Mouse (Mus musculus) forebrain, postnatal 0 days (tissue): Measurements from ENCODE around the gene Coro2a. TPM values are rescaled to one million over a fixed set of nuclear protein-coding genes. Genes with fewer than 3 reads are reported as not detected.

Experiments
- ATAC-seq: fragments of 200-750 bp; cut with Nextera tagmentation; 2 replicates; pipeline ENCODE4 v1.8.0; 2017; ENCODE audit warnings: mild to moderate bottlenecking, moderate library complexity
- DNase-seq: peaks from one replicate; pipeline ENCODE4 v3.0.0-alpha.2; 2015
- H3K27ac ChIP-seq: fragments of 300-500 bp; sonication (generic); 2 replicates; pipeline ENCODE4 v1.5.1; 2014; ENCODE audit warnings: low read depth, mild to moderate bottlenecking, antibody characterized with exemption, low read length, moderate library complexity, mixed read lengths
- H3K27me3 ChIP-seq: fragments of 300-500 bp; sonication (generic); 2 replicates; pipeline ENCODE4 v1.6.1; 2014; ENCODE audit warnings: mild to moderate bottlenecking, low read length, mixed read lengths; ENCODE audit not compliant: insufficient read depth
- H3K36me3 ChIP-seq: fragments of 300-500 bp; sonication (generic); 2 replicates; pipeline ENCODE4 v1.6.1; 2014; ENCODE audit warnings: mild to moderate bottlenecking, moderate library complexity; ENCODE audit not compliant: insufficient read depth
- H3K4me1 ChIP-seq: fragments of 300-500 bp; sonication (generic); 2 replicates; pipeline ENCODE4 v1.6.1; 2014; ENCODE audit warnings: antibody characterized with exemption; ENCODE audit not compliant: insufficient read depth
- H3K4me2 ChIP-seq: fragments of 300-500 bp; sonication (generic); 2 replicates; pipeline ENCODE4 v1.6.1; 2014; ENCODE audit warnings: low read depth, mild to moderate bottlenecking, moderate library complexity
- H3K4me3 ChIP-seq: fragments of 300-500 bp; sonication (generic); 2 replicates; pipeline ENCODE4 v1.5.1; 2014; ENCODE audit warnings: low read depth, low read length, mixed read lengths
- H3K9ac ChIP-seq: fragments of 300-500 bp; sonication (generic); 2 replicates; pipeline ENCODE4 v1.6.1; 2014; ENCODE audit warnings: mild to moderate bottlenecking
- H3K9me3 ChIP-seq: fragments of 300-500 bp; sonication (generic); 2 replicates; pipeline ENCODE4 v1.6.1; 2016; ENCODE audit warnings: low read length
- CTCF ChIP-seq: sonication (generic); IDR thresholded peaks from 2 replicates; pipeline ENCODE4 v1.5.1; 2016; ENCODE audit warnings: antibody characterized with exemption, control low read depth, low read depth
- WGBS: fragments of 180-500 bp; shearing (Covaris S2); extraction: QIAGEN DNeasy Blood & Tissue Kit; methylation state at CpG from one replicate; pipeline ENCODE4 v1.1.7; 2014; 5-methylcytosine and 5-hydroxymethylcytosine counted together
- polyA plus RNA-seq: library from polyadenylated mRNA; unstranded; fragments of >200 nt; fragmentation: Nextera tagmentation; extraction: Ambion mirVana; gene quantifications from 2 replicates; pipeline ENCODE4 v1.2.1, GENCODE M21; 2015
- total RNA-seq: library from RNA; depleted of rRNA; stranded (reverse); fragments of >200 nt; gene quantifications from 2 replicates; pipeline ENCODE4 v1.2.3, GENCODE M21; 2014

Coro2a gene
- total and polyA plus RNA-seq, 2 experiments from 2014 or later: 7.5 to 20.6 TPM

DNA sequence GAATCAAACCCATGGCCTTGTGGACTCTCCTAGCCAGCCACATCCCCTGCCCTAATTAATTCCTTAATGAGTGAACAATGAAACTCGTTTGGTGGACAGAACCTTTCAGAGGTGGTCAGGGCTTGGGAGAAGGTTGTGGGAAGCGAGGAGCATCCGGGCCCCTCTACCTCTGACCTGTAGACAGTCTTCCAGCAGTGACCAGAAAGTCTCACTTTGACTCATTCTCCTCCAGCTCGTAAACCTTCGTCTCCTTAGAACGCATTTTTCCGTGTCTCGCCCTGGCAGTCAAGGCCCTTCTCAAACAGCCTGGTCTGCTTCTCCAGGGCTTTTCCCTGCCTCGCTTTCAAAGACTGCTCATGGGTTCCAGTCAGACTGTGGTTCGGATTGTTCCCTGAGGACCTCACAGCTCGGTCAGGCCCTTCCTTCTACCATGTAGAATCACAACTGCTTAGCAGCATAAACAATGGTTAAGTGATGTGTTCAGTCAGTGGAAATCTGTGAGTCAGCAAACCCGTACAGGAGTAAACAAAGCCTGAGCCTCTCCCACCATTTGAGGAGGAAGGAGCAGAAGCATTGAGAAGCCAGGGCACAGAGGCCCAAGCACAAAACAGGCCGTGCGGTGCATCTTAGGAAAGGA, 41.8 kb downstream of the Coro2a start:
- H3K4me2 ChIP-seq: no peak overlapping the region
- H3K9ac ChIP-seq: no peak overlapping the region
- no peak for DNase-seq
- 77% methylated on average over 14 of the region's 14 CpGs for WGBS
- no peaks in the 10 kb centered on the region for H3K27me3 ChIP-seq
- no peak for TF ChIP-seq CTCF
- H3K27ac ChIP-seq: no peak overlapping the region
- H3K4me1 ChIP-seq: no peaks in the 10 kb centered on the region
- H3K36me3 ChIP-seq: no peaks in the 10 kb centered on the region
- no peaks in the 10 kb centered on the region for H3K9me3 ChIP-seq
- H3K4me3 ChIP-seq: no peak overlapping the region
- no peak for ATAC-seq

DNA sequence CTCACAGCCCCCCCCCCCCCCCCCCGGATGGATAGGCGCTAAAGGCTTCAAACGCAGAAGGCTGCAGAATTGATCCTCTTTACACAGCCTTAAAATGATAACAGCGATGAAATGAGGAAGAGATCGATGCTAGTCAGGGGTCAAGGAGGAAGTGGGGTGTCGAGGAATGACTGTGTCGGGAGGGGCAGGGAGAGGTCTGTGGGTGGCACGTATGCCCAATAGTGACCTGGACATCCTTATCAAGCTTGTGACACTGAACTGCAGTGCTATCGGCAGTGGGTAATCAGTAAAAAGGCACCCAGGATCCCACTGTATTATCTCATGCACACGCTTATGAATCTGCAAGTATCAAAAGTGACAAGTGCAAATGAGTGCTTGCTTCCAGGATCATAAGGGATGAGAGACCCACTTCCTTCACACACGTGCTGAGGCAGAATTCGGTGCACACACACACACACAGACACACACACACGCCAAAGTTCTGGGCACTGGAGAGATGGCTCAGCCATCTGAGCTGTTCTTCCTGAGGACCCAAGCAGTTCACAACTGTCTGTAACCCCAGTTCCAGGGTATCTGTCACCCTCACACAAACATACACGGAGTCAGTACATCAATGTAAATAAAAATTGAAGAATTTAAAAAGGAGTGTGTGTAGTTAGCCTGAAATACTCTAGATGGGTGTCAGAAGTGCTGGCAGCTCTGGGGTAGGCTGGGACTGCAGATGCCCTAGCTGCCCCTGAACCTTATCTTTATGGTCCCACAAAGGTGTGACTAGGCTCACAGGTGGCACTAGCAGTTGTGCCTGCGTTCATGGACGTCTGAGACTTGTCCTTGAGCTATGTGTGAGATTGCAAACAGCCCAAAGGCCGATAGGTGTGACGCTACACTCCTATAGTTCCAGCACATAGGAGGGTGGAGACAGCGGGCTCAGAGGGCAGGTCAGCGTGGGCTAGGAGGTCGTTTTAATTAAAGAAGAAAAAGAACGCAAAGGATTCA, 43.0 kb downstream of the Coro2a start:
- ATAC-seq: no peak
- 82% methylated on average over 22 of the region's 22 CpGs for WGBS
- Histone ChIP-seq H3K27me3 (no peaks in the 10 kb centered on the region), H3K4me3 (no peak overlapping the region), H3K36me3 (no peaks in the 10 kb centered on the region), H3K4me2 (no peak overlapping the region), H3K27ac (no peak overlapping the region), H3K9ac (no peak overlapping the region), H3K9me3 (no peaks in the 10 kb centered on the region), H3K4me1 (no peaks in the 10 kb centered on the region)
- TF ChIP-seq CTCF: no peak
- no peak for DNase-seq

DNA sequence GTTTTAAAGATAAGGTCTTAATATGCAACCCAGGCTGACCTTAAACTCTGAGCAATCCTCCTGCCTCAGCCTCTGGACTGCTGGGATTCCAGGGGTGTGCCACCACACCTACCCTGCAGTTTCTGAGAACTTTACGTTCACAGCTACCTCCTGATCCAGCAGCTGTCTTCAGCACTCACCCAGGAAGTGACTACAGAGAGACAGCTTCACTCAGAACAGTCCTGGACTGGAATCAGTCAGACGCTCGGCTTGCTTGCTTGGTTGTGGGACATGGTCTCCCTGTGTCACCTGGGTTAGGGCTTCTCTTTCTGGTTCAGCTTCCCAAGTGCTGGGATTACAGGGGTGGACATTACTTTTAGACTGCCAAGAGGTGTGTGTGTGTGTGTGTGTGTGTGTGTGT, 45.1 kb downstream of the Coro2a start:
- WGBS: 90% methylated on average over 3 of the region's 3 CpGs
- H3K4me2 ChIP-seq: no peak overlapping the region
- DNase-seq (no peak), ATAC-seq (no peak)
- no peak for TF ChIP-seq CTCF
- H3K4me1 ChIP-seq: no peaks in the 10 kb centered on the region
- no peak overlapping the region for H3K4me3 ChIP-seq
- H3K9me3 ChIP-seq: no peaks in the 10 kb centered on the region
- H3K9ac ChIP-seq: no peak overlapping the region
- H3K27ac ChIP-seq: no peak overlapping the region
- H3K36me3 ChIP-seq: no peaks in the 10 kb centered on the region
- H3K27me3 ChIP-seq: no peaks in the 10 kb centered on the region

DNA sequence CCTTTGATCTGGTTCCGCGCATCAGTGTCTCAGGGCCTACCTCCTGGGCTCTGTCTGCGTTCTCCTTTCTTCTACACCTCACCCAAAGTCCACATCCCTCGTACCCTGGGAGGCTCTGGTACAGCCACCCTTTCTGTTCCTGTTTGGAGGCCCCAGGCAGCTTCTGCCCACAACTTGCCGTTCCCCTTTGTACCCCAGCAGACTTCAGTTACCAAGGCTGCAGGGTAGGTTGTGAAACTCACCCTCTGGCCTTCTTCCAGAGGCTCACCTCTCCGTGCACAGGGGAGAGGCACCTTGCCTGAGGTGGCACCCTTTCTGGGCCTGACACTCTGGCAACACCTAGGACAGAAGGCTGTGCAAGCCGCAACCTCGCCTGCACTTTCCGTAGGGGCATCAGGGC, 46.2 kb downstream of the Coro2a start:
- Histone ChIP-seq H3K4me2 (no peak overlapping the region), H3K27me3 (no peaks in the 10 kb centered on the region), H3K9ac (no peak overlapping the region), H3K4me1 (no peaks in the 10 kb centered on the region), H3K27ac (no peak overlapping the region), H3K4me3 (no peak overlapping the region), H3K9me3 (no peaks in the 10 kb centered on the region), H3K36me3 (peaks cover 4% of the 10 kb centered on the region; the same call in 1 of the 2 replicates)
- ATAC-seq (no peak), DNase-seq (no peak)
- 86% methylated on average over 9 of the region's 9 CpGs for WGBS
- TF ChIP-seq CTCF: no peak

DNA sequence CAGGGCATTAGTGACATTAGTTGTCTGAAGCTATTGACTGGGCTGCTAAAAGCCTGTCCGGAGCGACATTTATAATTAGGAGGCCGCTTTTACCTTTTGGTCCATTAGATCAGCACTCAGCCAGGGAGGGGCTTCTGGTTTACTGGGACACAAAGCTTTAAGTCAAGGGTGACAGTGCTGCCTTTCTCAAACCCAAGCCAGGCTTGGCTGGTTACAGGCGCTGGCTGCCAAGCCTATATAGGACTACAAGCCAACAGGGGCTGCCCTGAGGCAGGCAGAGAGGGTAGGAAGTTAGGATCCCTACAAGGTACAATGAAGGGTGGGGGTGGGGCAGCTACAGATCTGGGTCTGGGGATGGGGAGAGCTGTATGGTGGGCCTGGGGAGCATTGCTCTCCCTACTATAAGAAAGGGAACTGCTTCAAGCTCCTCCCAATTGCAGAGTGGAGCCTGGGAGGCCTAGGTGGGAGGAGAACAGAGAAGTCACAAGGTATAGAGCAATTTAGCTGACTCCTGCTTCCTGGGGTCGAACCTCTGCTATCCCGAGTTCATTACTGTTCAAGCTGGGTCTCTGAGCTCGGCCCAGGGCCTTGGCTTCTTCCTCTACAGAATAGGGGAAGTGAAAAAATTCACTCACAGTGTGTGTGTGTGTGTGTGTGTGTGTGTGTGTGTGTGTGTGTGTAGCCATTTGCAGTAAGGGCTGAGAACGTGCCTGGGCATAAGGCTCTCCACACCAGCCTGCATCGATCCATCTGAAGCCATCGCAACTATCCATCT, 47.5 kb downstream of the Coro2a start:
- Histone ChIP-seq H3K9me3 (no peaks in the 10 kb centered on the region), H3K4me2 (no peak overlapping the region), H3K36me3 (peaks cover 4% of the 10 kb centered on the region; the same call in 1 of the 2 replicates), H3K27ac (no peak overlapping the region), H3K9ac (no peak overlapping the region), H3K27me3 (no peaks in the 10 kb centered on the region), H3K4me3 (no peak overlapping the region), H3K4me1 (no peaks in the 10 kb centered on the region)
- WGBS: 78% methylated on average over 10 of the region's 10 CpGs
- no peak for ATAC-seq
- DNase-seq: no peak
- TF ChIP-seq CTCF: no peak

DNA sequence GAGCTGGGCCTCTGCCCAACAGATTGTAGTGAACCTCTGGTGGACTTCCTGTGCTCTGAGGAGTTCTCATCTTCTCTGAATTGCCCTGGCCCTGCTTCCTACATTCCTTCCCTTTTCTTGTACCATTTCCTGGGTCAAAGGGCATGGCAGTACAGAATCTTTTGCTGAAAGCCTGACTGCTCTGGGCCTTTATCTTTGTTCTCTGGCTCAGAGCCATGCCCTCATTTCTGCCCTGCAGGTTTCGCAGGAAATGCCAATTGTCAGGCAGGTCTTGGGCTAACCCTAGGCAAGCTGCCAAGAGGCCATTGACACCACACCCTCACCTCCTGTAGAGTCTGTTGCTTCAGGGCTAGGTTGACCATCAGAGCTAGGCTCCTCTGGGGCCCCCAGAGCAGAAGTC, 48.1 kb downstream of the Coro2a start:
- Histone ChIP-seq H3K27me3 (no peaks in the 10 kb centered on the region), H3K4me3 (no peak overlapping the region), H3K9me3 (no peaks in the 10 kb centered on the region), H3K4me1 (no peaks in the 10 kb centered on the region), H3K27ac (no peak overlapping the region), H3K4me2 (no peak overlapping the region), H3K9ac (no peak overlapping the region), H3K36me3 (peaks cover 4% of the 10 kb centered on the region; the same call in 1 of the 2 replicates)
- TF ChIP-seq CTCF: no peak
- DNase-seq (no peak), ATAC-seq (no peak)
- WGBS: 34% methylated on average over 1 of the region's 1 CpGs

DNA sequence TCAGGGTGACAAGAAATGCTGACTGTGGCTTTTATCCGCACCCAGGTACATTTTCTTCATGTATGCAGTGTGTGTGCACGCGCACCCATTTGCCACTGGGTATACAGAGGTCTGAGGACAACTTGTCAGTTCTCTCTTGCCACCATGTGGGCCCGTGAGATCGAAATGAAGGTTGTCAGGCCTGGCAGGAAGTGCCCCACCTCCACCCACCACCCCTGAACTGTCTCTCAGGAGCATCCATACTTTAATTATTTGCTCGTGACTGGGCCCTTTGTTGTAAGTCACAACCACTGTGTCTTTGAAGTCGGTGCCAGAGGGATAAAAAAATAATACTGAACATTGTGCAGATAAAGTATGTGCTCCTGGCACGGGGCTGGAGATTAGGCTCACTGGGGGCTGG, 51.6 kb downstream of the Coro2a start:
- 47% methylated on average over 8 of the region's 8 CpGs for WGBS
- H3K4me3 ChIP-seq: no peak overlapping the region
- H3K9ac ChIP-seq: no peak overlapping the region
- no peaks in the 10 kb centered on the region for H3K9me3 ChIP-seq
- H3K4me2 ChIP-seq: no peak overlapping the region
- H3K36me3 ChIP-seq: peaks cover 20% of the 10 kb centered on the region; the same call in 1 of the 2 replicates
- H3K27me3 ChIP-seq: no peaks in the 10 kb centered on the region
- no peak for DNase-seq
- no peaks in the 10 kb centered on the region for H3K4me1 ChIP-seq
- no peak overlapping the region for H3K27ac ChIP-seq
- TF ChIP-seq CTCF: no peak
- no peak for ATAC-seq
